Mouse (Mus musculus) MN1 (cell line): ENCODE data around the gene Map3k1.

Source experiments
- DNase-seq: peaks from one replicate; pipeline ENCODE4 v3.0.0-alpha.2; 2016; ENCODE audit warnings: low spot score

The Map3k1 gene

DNA sequence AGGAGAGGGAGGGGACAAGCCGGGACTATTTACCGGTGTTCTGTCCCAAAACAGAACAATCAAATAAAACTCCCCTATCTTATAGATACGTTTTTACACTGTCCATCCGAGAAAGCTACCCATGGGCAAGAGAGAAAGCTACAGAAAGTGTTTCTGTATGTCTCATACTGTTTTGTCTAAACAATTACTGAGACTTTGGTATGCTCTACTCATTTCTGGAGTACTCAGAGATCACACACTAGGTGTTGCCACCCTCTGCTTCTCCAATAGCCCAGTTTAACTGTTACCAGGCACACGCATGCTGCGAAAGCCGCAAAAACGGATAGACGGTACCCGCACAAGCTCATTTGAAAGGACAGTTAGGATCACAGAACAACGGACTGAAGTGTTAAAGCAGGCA lies 17.2 kb downstream of the Map3k1 start:
- no peak for DNase-seq

DNA sequence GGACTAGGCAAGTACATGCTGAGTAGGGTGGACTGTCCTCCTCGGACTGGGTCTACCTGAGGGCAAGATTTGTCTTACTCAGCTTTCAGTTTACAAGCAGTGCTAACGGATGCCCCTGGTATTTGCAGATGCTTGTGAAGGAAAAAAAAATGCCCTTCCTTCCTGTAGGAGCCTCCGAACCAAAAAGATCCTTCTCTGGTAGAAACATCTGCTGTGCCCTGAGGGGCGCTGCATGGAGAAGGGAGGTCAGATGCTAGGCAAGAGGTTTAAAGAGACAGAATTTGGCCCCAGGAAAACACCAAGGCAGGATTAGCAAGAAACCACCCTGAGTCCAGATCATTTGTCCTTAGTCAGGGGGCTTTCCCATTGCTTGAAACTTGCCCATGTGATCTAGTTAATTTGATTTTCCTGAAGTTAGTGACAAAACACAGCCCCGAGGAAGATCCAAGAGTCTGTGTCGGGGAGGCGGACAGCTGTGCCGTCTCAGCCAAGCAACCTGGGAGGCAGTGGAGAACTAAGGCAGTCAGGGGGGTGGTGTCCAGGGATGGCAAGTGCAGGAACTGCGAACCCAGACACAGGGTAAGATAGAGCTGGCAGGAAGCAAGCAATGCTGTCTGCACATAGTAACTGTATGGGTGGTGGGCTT lies 19.2 kb downstream of the Map3k1 start:
- DNase-seq, result peak; percentile 63

DNA sequence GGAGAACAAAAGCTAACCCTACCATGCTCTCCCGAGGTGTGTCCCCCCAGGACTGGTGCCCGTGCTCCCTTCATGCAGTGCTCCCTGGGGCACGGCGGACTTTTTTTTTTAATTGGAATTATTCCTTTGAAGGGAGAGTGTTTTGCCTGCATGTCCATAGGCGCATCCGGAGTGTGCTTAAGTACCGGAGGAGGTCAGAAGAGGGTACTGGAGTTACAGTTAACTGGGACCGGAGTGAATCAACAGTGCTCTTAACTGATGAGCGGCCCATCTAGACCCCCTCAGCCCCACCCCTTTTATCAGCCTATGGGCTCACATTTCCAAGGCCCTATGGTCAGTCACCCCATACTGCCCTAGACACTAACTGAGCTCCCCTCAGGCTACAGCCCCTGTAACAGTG lies 19.9 kb downstream of the Map3k1 start:
- peak; percentile 23 for DNase-seq

DNA sequence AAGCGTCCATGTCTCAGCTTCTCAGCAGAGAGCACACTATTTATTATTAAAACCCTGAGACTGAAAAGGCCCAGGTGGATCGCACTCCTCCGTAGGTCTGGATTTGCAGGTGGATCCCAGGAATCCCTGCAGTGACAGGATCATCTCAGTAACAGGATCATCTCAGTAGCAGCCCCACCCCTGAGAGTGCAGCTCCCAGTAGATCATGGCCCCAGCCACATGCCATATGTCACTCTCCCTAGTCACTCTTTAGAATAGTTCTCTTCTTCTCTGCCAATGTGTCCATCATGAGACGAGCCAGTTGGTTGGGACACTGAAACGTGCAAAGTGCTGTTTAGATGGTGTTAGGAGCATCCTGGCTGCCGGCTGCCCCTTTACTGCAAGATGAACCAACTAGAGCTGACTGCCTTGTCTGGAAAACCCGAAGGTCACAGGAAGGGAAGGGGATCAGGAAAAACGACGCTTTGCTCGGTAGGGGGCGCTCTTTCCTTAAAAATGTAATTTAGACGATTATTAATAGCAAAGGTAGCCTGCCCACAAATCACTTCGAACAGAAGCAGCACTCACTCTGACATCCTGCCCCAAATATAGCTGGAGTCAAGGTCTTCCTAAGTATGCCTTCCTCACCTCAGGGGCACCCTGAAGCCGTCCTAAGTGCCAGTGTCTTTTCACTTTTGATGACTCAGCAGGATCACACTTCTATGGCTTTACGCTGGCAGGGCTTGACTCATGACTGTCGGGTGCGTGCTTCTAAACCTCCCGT lies 20.8 kb downstream of the Map3k1 start:
- peak; percentile 82 for DNase-seq

DNA sequence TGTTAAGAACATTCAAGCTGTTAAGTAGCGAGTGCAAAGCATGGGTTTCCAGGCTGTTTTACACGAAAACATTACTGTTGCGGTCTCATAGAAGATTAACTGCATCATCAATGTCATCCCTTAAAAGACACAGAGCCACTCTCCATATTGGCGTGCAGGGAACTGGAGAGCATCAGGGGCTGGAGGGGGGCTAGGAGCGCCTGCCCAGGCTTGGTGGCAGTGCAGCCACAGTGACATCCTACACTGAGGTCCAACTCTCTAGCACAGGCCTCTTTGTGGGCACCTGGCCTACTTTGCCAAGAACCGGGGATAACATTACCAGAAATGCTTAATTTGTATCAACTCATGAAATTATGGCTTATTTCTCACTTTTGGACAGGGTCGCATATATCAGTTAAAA lies 22.2 kb downstream of the Map3k1 start:
- DNase-seq, result no peak

DNA sequence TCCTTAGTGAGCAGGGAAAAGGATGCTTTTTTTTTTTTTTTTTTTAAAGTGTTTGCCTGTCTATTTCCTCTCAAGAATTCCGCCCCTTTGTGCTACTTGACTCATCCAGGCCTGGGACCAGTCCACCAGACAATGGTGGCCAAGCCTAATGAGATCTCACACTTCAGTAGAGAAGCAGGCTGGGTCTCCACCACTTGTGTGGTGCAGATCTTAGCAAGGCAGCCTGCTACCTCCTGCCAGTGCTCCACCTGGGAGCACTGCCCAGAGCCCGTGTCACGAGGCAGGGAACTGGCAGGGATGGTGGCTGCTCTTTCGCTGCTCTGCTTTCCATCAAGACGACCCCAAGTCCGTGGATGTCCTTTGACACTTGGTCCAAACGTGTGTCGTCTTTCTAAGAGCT lies 25.3 kb downstream of the Map3k1 start:
- peak; percentile 17 for DNase-seq

DNA sequence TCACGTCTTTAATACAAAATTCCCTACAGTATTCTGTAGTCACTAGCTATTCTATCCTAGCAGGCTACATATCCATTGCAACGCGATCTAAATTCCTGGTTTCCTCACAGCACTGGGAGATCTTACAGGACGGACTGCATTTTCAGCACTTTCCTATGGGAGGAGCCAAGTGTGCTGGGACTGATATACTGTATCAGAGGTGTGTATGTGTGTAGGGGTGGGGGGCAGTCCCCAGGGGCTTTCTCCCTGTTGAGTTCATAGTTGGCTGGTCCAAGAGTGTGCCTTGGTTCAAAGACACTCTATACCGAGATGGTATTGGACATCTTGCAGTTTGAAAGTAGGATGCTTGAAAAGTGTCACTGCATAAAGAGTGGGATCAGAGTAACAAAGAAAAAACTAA lies 29.3 kb downstream of the Map3k1 start:
- no peak for DNase-seq

DNA sequence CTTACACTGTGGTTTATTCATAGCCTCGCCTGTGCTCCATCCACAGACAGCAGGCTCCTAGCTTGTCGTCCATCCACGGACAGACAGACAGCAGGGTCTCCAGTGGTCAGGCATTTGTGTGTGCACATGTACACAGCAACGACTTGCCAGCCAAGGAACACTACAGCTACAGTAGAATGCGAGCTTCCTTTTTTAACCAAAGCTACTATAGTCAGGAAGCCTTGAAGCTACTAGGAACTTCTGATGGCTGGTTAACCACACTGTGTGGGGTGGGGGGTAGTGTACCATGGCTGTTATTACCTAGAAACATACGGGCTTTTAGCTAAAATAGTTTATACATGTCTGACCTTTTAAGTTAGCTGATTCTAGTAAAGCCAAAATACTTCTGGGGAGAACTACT lies 30.2 kb downstream of the Map3k1 start:
- DNase-seq, result no peak

DNA sequence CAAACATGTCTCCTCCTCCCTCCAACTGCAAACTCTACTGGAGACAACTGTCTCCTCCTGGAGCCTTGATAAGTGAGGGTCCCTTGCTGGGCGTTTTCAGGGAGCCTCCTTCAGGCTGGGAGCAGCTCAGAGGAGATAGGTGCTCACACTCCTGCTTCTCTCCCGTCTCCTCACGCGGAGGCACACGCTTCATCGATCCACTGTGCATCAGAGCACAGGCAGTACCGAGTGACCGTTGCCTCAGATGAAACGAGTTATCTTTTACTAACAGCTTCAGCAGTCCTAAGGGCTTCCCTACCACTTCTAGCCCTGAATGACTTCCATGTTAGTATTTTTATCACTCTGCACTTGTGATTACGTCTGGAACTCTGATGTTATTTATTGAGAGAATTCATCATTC lies 30.9 kb downstream of the Map3k1 start:
- no peak for DNase-seq

DNA sequence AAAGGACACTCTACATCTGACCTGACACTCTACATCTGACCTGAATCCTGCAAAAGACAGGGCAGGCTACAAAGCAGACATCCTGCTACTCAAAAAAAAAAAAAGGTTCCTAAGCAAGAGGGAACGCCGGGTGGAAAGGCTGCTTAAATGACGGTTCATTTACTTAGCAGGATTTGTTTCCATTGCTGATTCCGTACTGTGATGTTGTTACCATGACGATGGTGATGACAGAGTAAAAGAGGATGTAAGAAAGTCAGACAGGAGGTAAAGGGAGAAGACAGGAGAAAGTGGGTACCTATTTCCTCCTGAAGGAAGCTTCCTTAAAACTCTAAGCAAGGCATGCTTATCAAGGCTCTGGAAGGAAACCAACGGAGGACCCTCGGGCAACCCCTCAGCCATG lies 31.6 kb downstream of the Map3k1 start:
- no peak for DNase-seq

DNA sequence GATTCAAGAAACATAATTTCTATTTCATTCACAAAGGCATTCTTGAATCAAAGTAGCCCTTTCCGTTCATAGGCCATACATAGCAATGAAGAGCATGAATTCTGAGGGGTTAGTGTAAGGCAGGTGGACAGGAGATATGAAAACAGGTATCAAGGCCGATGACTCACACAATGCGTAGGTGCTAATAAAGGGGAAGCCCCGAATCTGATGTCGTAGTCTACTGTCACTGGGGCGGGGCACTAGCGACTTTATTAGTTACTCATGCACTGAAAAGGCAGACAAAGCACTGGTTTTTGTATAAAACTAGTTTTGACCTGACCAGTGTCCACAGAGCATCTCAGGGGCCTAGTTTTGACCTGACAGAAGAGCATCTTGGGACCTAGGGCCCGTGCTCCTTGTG lies 36.7 kb downstream of the Map3k1 start:
- no peak for DNase-seq

DNA sequence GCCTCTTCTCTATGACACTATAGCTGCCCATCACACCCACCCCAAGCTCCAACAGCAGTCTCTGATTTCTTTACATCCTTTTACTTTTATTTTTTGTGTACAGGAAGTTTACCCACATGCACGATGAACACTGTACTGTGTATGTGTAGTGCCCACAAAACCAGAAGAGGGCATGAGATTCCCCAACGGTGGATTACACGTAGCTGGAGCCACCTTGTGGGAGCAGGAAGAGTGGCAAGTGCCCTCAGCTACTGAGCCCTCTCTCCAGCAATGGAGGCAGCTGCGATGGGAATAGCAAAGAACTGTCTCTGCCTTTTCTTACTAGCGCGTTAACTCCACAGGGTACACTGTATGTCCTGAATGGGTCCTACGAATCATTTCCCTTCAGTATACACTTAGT lies 37.6 kb downstream of the Map3k1 start:
- peak; percentile 67 for DNase-seq

DNA sequence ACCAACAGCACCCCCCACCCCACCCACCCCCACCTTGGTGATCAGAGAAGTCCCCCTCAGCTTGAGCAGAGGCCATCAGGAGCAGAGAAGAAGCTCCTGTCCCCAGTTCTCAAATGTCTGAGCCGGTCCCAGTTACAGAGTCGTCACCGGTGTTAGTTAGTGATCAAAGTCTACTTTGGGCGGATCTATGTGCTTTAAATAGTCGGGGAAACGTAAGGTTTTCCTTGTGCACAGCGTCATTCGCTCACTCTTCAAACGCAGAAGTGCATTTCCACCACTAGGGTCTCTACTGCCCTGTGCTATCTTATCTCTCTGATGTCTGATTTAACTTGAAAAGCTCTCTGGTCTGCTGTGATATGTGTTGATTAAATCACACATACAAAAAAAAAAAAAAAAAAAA lies 38.0 kb downstream of the Map3k1 start:
- DNase-seq, result no peak

DNA sequence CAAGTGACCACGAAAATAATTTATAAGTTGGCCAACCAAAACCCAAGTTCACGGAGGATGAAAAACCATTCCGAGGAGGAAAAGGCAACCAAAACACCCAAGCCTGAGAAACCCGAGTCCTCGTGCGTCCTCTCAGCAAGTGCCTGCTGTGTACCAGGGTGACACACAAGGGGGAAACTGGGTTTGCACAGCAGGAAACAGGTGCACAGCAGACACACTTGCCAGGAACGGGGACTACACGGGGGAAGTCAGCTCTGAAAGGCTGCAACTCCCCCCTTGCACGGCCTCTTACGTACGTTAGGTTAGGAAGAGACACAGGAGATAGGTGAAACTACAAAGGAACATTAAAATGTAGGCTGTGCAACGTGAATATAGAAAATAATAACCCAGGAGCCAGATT lies 46.3 kb downstream of the Map3k1 start:
- no peak for DNase-seq

DNA sequence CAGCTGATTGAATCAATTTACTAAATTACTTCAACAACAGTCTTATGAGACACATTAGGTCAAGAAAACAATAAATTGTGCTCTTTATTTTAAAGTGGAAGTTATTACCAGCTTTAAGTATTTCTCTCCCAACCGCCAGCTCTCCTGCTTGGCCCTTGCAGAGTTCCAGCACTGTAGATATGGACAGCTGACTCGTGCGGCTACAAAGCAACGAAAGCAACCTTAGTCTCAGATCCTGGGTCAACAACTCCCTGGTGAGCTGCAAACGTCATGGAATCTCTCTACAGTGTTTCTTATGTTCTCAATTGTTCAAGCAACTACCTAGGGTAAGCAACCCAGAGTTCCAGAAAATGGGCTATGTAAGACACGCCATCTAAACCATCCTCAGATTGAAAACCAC lies 51.8 kb downstream of the Map3k1 start:
- no peak for DNase-seq

DNA sequence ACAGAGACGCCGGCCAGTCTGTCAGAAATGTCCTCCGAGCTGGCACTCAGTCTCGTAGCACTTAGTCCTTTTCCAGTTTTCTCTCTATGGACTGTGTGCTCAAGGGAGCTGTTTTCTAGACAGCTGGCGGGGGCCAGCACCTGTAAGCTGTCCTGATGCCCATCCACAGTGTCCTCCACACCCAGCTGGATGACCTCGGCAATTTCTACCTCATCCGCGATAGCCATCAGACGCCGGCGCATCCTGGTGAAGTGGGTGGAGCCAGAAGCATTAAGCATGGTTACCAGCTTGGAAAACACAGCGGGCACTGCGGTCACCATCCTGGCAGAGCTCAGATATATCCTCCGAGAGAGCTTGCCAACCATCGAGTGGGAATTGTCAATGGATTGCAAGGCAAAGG lies 52.9 kb downstream of the Map3k1 start:
- DNase-seq, result no peak

DNA sequence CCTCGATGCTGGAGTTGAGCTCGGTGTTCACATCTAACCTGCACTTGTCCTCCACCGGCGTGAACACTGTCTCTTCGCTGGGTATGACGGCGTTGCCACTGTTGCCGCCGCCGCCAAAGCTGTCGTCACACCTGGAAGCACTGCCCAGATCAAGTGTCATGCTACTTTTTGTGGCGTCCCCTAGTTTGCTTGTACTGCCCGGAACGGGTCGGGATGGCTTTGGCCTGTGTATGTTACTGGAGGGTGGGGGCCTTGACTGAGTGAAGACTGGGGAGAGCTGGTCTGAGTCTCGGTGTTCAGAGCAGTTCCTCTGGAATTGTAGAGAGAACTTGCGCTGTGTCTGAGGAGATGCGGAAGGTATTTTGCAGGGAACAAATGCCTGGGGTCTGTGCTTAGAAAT lies 53.4 kb downstream of the Map3k1 start:
- no peak for DNase-seq

DNA sequence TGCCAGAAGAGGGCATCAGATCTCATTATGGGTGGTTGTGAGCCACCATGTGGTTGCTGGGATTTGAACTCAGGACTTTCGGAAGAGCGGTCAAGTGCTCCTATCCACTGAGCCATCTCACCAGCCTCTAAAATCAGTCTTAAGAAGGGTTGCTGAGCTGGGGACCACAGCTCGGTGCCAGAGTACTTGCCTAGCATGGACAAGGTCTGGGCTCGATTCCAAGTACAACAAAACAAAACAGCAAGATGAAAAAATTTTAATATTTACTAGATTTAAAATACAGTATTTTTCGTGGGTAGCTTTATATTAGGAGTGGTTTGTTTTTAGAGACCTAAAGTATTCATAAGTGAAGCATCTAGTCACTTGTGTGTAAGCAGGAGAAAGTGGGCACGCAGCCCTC lies 55.5 kb downstream of the Map3k1 start:
- DNase-seq, result no peak

DNA sequence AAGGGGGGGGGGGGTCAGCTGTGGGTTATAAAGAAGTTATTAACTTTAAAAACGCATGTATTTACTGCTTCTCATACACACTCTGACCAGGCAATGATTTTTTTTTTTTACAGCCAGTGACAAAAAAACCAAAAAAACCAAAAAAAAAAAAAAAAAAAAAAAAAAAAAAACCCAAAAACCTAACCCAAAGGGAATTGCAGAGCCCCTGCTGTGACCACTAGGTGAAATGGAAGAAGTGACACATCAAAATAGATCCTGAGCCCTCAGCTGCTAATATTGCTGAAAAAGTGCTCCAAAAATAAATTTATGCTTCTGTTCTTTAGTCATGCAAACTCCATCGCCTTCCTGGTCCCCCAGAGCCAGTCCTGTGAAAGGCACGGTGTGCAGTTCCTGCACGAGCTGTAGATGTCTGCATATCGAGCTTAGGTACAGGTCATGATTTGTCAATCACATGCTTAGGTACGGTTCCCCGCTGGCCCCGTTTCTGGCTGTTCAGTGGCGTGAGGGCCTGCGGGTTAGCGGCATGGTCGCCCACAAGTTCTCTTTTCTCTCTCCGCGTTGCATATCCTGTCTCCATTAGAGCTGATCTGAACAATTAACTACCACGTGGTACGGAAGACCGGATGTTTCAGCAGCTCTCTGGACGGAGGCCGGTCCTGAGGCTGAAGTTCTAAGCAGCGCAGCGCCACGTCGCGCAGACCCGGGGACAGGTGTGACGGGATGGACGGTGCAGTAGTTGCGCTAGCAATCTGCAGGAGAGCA lies 60.3 kb downstream of the Map3k1 start:
- no peak for DNase-seq

DNA sequence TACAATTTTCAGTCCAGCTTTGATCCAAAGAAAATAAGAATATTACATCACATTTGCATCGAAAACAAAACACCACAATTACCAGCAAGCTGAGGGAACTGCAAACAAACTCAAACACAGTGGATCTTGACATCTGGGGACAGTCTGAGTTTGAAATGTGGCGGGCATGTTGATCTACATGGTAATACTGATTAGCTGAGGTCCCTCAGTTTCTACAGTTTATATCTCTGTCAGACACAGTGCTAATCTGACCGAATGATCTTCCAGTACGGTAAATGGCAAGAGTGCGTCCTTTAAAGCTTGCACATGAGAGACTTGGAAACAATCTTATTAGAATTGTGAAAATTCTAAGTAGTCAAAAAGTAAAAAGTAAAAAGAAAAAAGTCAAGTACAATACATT lies 62.0 kb downstream of the Map3k1 start:
- no peak for DNase-seq

DNA sequence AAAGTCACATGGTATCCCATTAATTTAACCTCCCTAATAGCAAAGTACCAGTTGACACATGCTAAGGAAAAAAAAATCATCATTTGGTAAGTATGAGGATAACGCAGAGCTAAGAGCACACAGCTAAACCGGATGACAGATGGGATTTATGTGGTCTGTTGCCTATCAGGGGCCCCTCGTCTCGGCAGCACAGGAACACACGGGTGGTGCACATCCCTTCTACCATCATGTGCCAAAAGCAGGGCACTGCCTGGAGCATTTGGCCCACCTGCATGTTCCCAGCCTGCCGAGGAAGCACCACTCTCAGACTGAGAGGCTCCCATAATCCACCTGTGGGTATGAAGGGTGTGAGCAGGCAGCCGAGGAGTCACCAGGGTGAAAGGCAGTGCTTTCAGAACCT lies 63.6 kb downstream of the Map3k1 start:
- no peak for DNase-seq

DNA sequence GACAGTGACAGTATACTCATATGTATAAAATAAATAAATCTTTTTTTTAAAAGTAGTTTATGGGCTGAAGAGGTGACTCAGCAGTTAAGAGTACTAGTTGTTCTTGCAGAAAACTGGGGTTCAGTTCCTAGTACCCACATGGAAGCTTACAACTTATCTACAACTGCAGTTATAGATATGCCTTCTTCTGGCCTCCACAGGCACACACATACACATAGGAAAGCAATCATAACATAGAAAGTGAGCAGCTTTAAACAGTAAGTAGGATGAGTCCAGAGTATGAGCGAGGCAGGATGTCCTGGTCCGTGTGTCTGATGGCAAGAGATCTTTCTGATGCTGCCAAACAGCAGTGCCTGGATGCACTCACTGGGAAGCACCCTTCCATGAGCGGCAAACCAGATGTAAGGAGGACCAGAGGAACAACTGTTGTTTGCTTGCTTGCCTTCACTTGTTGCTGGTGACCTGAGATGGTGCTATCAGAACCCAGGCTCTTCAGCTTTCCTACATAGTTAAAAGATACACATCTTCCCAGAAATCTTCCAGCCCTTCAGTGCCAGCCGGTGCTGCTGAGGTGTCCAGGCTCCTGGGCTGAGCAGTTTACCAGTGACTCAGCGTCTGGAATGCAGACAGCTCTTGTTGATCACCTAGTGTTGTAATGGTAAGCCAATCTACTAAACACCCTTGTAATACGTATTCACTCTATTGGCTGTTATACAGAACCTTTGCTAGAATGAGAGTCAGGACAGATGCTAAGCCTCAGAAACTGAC lies 64.4 kb downstream of the Map3k1 start:
- DNase-seq, result no peak
